21 mouse cellular contexts compared by ENCODE assay signal in genomic region chr13:52428527-52428926, GRCm38 (mm10).
"Had no signal": no experiment of that assay in that cellular context is flagged by ENCODE, and none has a peak within 500 bp of the region (broad histone marks: within the 10 kb centered on the region; RNA-seq: fewer than 3 reads in every experiment).

No protein-coding gene starts in this region.

- DNase-seq: cerebellum, adult 8-10 months; cerebellum, adult 9-10 months; cerebellum, adult 9-11 months; cerebellum, postnatal 10 days; cerebellum, postnatal 14 days; cerebellum, postnatal 25 days; cerebellum, postnatal 36 days; embryo, embryonic 11 days; forebrain, postnatal 0 days; gastrocnemius, adult 2 months; gastrocnemius, postnatal 10 days; gastrocnemius, postnatal 14 days; gastrocnemius, postnatal 25 days; gastrocnemius, postnatal 36 days; heart, adult 11 months; heart, adult 18-20 months; heart, adult 2 months had no signal

- ATAC-seq: forebrain, embryonic 13.5 days; forebrain, embryonic 14.5 days; forebrain, embryonic 15.5 days; forebrain, embryonic 16.5 days; forebrain, postnatal 0 days had no signal
